Mouse (Mus musculus): Measurements from ENCODE around the gene Lmtk2. TPM values are rescaled to one million over a fixed set of nuclear protein-coding genes. Genes with fewer than 3 reads are reported as not detected.
A peak's percentile ranks its signal among the peaks of the same experiment; 100 is the strongest.

The Lmtk2 gene
- total RNA-seq (2021) = 100 to 1,000 TPM; 150 to 166 TPM
- long read RNA-seq, experiment 1, full-length matches to known transcripts = 3 of 42 reads
- long read RNA-seq, experiment 1, partial matches to known transcripts = 39 of 42 reads
- long read RNA-seq, experiment 1, other reads (novel, unspliced or antisense) = 0 of 42 reads
- long read RNA-seq, experiment 2, full-length matches to known transcripts = 2 of 40 reads
- long read RNA-seq, experiment 2, partial matches to known transcripts = 37 of 40 reads
- long read RNA-seq, experiment 2, other reads (novel, unspliced or antisense) = 1 of 40 reads

DNA sequence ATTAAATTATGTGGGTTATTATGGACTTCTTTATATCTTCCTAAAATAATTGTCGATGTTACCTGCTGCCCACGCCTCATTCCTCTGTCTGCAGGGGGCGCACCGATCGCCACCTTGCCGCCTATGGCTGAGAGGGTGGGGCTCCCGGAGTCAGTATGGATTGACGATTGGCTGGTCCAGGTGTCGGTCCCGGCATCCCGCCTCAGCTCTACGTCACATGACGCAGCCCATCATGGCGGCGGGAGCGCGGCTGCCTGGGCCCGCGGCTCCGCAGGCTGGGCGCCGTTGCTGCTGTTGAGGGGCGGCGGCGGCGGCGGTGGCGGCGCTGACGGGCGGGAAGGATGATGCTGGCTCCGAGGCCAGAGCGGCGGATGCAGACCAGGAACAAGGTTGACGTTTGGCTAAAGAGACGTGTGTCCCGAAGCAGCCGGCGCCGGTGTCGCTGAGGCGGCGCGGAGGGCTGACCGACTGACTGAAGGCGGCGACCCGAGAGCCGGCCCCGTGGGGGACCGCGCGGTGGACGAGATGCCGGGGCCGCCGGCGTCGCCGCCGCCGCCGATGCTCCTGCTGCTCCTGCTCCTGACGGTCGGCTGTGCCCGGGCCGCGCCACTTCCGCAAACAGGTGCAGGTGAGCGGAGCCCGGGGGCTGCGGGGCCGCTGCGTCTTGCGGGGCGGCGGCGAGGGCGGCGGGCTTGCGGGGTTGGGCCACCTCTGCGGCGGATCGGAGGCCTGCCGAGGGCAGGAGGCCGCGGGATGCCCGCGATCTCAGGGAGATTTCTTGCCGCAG, at the start of gene Lmtk2:
Gene Lmtk2, plus strand, starts transcription at position 288 of the 787 bp plus-strand sequence.
- intact Hi-C loops (cut with DNase I) = loop anchor here (5.0 kb wide), 2 partner anchors 52 to 58 kb away; no protein-coding TSS in a partner anchor
- peak; percentile 97 to 98 for DNase-seq (ENCODE audit: low spot score in 2 of 2)

DNA sequence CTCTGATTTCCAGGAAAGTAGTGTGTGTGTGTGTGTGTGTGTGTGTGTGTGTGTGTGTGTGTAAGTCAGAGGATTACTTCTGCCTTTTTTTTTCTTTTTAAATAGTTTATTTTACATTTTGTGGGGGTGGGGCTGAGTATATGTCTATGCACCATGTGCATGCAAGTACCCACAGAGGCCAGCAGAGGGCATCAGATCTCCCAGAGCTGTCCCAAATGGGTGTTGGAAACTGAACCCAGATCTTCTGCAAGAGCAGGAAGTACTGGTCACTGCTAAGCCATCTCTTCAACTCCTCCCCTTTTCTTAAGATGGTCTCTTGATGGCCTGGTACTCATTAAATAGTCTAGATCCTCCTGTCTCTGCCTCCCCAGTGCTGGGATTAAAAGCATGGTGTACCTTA, 49.0 kb upstream of the Lmtk2 start:
- intact Hi-C loops (cut with DNase I) = no loop called here
- no peak for DNase-seq (ENCODE audit: low spot score in 2 of 2)

DNA sequence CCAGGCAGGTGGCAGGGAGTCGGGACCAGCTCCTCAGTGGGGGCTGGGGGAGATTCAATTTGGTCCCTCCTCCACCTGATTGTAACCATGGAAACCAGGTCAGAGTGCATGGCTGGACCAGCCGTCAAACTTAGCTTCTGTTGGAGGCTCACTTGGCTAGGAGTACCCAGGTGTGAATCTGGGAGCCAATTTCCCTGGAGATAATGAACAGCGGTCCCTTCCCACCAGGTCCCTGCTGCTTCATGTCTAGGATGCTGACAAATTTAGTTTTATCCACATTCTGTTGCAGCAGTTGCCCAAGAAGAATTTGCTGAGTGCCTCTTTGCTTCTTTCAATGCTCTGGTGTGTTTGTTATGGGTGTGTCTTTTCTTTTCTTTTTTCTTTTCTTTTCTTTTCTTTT, 46.8 kb upstream of the Lmtk2 start:
- peak in 1 of 2 experiments; percentile 45 for DNase-seq (ENCODE audit: low spot score in 2 of 2)
- intact Hi-C loops (cut with DNase I) = no loop called here

DNA sequence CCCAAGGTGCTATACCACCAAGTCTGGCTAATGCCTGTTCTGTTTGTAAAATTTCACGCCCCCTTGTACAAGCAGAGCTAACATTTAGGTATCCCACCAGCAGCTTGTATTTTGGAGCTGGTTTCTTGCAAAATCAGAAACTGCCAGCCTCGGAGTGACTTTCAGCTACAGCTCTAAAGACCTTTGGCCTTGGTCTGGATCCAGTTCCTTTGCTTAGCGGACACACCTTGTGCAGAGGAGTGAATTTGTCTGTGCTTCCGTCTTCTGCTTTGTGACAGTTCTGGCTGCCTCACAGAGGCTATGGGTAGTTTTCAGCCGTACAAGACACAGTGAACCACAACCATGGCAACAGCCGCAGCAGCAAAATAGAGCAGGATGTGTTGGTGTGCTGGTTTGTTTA, 45.9 kb upstream of the Lmtk2 start:
- intact Hi-C loops (cut with DNase I) = no loop called here

DNA sequence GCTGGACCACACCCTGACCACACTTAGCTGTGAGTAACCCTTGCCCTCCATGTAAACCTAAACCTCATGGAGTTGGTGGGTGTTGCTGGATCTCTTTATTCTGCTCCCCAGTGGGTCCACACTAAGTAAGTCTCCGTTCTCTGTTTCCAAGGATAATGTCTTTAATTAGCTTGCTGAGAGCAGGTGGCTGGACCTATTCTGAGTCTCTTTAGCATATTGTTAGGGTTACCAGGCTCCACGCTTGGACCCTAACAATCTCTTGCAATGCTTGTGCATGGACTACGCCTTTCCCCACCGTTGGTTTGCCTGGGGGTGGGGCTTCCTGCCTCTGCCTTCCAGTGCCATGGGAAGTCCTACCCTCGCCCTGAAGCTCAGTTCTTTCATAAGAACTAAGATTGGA, 36.1 kb upstream of the Lmtk2 start:
- intact Hi-C loops (cut with DNase I) = no loop called here
- no peak for DNase-seq (ENCODE audit: low spot score in 2 of 2)

More for the DNA sequence above, 45.9 kb upstream of the Lmtk2 start:
- DNase-seq (ENCODE audit: low spot score in 2 of 2) = no peak

DNA sequence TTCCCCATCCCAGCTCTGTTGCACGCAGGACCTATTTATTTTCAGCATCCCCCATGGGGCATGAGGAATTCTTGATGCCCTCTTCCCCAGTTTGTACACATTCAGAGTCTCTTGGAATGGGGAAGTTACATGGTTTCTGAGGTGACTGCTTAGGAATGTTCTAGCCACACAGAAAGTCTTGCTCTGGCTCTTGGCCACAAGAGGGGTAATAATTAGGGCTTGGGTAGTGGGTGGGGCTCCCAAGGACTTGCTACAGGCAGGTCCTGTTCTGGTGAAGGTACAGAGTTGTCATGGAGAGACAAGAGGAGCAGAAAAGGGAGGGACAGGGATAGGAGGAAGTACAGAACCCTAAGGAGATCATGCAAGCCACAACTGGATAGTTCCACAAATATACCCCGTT, 34.2 kb upstream of the Lmtk2 start:
- intact Hi-C loops (cut with DNase I) = no loop called here
- DNase-seq (ENCODE audit: low spot score in 2 of 2) = no peak

DNA sequence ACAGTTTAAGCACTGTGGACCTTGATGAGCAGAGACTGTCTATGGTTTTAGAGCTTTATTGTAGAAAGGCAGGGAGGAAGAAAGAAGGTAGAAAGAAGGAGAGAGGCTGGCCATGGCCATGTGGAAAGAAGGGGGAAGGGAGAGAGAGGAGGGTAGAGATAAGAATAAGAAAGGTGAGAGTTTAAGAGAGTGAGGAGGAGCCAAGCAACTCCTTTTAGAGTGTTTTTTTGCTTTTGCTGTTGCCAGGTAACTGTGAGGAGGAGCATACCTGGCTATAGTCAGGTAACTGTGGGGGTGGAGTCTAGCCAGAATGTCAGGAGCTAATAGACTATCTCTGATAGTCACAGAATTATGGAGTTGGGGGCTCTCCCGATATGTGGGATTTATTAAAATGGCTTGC, 30.2 kb upstream of the Lmtk2 start:
- intact Hi-C loops (cut with DNase I) = no loop called here

DNA sequence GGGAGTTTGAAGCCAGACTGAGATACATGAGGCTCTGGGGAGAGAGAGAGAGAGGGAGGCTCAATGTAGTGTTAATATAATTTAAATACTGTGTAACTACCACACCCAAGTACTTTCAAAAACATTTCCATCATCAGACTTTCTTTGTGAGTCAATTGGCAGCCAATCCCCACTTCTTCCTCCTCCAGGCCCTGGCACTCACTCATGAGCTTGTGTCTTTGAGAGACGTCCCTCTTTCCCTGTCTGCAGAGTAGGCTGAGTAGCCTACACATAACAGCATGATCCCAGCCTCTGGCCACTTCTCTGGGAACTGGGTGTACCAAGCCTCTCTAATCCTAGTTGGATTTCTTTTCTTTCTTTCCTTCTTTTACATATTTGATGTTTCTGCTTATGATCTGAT, 29.0 kb upstream of the Lmtk2 start:
- intact Hi-C loops (cut with DNase I) = no loop called here

More for the DNA sequence above, 30.2 kb upstream of the Lmtk2 start:
- no peak for DNase-seq (ENCODE audit: low spot score in 2 of 2)

DNA sequence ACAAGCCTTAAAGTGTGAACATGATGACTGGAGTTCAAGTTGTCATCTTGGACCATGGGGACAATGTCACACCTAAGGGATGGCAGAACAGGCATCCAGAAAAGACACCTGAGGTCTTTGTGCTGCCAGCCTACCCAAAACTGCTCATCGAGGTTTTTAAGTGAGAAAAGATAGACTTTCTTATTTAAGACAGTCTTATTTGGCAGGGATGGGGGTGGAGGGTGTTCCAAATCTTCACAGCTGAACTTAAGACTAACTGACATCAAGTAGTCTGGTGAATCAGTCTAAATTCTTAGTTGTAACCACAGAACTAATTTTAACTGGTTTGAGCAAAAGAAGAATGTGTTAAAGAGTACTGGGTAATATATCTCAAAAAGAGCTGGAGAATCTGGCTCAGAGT, 22.7 kb upstream of the Lmtk2 start:
- DNase-seq (ENCODE audit: low spot score in 2 of 2) = peak; percentile 31 to 53
- intact Hi-C loops (cut with DNase I) = loop anchor here (5.0 kb wide), 1 partner anchor 135 kb away; no protein-coding TSS in a partner anchor

More for the DNA sequence above, 29.0 kb upstream of the Lmtk2 start:
- no peak for DNase-seq (ENCODE audit: low spot score in 2 of 2)

DNA sequence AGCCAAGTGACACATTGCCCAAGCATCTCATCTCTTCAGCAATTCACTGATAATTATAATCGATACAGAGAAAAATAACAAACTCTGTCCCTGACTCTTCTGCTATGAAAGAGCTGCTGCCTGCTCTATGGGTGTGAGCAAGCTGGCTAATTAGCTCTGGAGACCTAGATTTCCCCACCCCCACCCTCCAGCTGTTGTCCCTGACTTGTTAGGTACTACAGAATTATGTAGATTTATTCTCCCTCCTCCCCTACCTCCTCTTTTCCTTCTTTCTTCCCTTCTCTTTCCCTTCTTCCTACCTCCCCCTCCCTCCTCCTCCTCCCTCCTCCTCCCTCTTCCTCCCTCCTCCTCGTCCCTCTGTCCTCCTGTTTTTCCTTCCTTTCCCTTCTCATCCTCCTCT, 19.4 kb upstream of the Lmtk2 start:
- no peak for DNase-seq (ENCODE audit: low spot score in 2 of 2)
- intact Hi-C loops (cut with DNase I) = loop anchor here (5.0 kb wide), 1 partner anchor 34 kb away; no protein-coding TSS in a partner anchor

DNA sequence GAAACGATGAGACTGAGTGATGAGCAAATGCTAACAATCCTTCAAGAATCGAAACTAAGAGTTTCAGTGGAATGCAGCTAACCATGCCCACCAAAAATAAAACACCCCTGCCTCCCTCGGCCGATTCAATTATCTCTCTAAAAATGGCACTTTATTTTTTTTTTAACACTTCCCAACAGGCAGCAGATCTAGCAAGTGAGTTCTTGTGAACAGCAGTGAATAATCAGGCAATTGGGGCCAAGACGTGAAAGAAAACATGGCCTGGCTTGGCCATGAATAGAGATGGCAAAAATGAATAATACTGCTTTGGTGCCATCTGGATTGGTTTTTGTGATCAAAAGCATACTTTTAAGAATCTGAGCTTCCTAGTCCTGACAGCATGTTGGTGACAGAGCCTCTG, 18.2 kb upstream of the Lmtk2 start:
- DNase-seq (ENCODE audit: low spot score in 2 of 2) = peak; percentile 24 to 34

DNA sequence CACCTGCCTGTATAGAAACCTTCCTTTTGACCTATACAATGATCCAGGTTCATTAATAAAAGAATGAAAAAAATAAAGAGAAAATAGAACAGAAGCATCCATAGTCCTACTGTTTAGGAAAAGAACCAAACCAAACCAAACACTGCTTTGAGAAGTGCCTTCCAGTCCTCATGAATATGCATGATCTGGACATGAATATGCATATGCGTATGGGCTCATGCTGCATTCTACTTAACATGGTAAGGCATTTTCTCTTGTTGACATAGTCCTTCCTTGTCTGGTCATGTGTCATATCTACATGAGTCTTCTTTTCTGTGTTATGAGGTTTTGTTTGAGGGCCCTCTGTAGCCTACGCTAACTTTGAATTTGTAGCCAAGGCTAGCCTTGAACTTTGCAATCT, 16.7 kb upstream of the Lmtk2 start:
- peak in 1 of 2 experiments; percentile 57 for DNase-seq (ENCODE audit: low spot score in 2 of 2)
- intact Hi-C loops (cut with DNase I) = loop anchor here (5.0 kb wide), 1 partner anchor 36 kb away; no protein-coding TSS in a partner anchor

More for the DNA sequence above, 18.2 kb upstream of the Lmtk2 start:
- intact Hi-C loops (cut with DNase I) = loop anchor here (5.0 kb wide), 1 partner anchor 35 kb away; no protein-coding TSS in a partner anchor

DNA sequence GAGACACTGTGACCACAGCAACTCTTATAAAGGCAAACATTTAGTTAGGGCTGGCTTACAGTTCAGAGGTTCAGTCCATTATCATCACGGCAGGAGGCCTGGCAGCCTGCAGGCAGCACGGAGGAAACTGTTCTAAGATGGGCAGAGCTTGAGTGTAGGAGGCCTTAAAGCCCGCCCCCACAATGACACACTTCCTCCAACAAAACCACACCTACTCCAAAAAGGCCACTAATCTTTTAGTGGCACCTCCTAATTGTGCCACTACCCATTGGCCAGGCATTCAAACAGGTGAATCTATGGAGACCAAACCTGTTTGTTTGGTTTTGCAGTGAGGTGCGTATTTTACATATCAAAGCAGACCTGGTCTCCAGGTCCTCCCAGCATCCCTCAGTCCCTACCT, 16.0 kb upstream of the Lmtk2 start:
- intact Hi-C loops (cut with DNase I) = loop anchor here (5.0 kb wide), 1 partner anchor 37 kb away; no protein-coding TSS in a partner anchor
- DNase-seq (ENCODE audit: low spot score in 2 of 2) = no peak

DNA sequence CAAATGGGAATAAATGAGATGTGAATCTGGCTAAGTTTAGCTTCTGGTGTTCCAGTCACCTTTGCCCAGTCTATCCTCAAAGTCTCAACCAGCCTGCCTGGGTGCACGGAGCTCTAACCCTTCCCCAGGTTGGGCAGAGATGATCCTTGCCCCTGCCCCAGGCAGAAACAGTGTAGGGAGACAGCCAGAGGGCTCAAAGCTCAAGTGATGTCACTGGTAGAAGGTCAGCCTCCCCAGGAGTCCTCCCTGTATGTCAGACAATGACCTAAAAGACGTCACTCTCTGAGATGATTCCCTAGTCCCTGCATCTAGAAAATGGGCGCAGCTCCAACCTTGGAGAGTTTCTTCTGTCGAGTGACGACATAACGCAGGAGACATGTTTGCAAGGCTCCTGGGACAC, 14.5 kb upstream of the Lmtk2 start:
- no peak for DNase-seq (ENCODE audit: low spot score in 2 of 2)
- intact Hi-C loops (cut with DNase I) = no loop called here

DNA sequence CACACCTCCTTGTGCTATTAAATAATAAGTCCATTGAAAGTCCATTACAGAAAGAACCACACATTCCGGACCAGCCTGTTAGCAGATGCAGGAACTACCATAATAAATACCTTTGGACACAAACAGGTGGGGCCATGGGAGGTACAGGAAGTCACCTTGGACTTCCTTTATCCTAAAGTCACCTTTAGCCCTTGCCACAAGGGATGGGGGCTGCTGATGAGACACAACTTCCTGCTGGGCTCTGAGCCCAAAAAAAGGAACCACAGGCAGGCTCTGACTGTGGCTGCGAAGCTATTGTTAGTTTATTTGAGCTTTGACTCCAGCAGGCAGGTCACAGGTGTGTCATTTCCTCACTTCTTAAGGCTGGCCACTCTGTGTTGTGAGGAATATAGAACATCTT, 13.7 kb upstream of the Lmtk2 start:
- DNase-seq (ENCODE audit: low spot score in 2 of 2) = no peak

DNA sequence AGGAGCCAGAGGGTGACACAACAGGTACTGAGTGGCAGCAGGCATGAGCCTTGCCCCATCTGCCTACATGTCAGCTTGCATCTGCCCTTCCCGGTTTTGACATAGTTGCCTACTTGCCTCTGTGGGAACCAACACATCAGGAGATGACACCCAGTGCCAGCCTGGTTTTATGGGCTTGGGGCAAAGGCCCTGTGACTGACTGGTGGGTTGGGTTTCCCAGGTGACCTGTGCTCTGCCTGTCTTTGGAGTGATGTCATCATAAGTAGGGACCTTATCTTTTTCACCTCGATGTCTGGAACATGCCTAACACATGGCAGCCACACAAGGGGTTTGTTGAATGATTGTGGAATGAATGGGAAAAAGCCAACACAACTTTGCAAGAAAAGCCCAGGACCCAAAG, 11.9 kb upstream of the Lmtk2 start:
- intact Hi-C loops (cut with DNase I) = no loop called here
- no peak for DNase-seq (ENCODE audit: low spot score in 2 of 2)

More for the DNA sequence above, 13.7 kb upstream of the Lmtk2 start:
- intact Hi-C loops (cut with DNase I) = no loop called here

DNA sequence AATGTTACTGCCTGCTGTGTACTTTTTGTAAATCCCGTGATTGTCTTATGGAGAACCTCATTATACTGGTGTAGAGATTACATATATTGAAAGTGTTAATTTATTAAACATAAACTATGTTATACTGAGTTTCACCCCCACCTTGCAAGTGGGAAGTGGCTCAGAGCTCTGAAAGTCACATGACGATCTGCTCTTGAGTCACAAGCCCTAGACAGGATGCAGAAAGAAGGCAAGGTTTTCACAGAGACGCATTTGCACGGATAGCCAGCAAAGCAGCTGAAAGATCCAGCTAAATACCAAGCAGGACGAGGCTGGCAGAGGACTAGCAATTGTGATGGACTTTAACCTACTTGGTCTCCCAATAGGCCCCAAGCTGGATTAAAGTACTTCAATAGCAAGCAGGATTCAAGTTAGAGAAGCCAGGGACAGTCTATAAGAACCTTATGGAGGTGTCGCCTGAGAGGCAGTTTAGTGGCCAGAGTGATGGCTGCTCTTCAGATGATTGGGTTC, 4.7 kb upstream of the Lmtk2 start:
- intact Hi-C loops (cut with DNase I) = no loop called here
- no peak for DNase-seq (ENCODE audit: low spot score in 2 of 2)

DNA sequence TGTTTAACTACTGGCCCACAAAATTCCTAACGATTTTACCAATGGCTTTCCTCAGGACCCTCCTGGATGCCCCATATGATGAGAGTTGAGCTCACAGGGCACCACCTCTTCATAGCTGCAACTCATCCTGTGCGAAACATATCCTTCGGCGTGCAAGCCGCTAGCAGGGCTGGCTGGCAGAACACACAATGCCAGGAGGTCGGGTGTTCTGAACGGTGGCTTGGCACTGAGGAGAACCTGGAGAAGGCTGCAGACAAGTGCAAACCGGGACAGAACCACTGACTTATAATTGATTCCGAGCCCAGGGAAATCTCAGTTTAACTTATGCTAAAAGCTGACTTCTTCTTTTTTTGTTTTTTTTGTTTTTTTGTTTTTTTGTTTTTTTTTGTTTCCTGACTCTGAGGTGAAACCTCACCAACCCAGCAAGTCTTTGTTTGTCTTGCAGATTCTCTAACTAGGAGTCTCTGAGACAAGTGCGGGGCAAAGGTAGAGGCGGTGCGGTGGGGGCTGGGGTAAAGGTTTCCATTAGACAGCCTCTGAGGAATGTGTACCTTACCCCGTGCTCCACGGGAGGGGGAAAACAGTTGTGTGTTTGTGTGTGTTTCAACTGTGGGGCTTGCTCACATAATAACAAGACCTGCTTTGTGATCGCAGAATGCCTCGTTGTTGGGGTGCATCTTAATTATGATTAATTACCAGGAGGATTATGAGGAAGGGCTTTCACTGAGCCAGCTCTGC, 2.2 kb upstream of the Lmtk2 start:
- DNase-seq (ENCODE audit: low spot score in 2 of 2) = no peak
- intact Hi-C loops (cut with DNase I) = no loop called here

DNA sequence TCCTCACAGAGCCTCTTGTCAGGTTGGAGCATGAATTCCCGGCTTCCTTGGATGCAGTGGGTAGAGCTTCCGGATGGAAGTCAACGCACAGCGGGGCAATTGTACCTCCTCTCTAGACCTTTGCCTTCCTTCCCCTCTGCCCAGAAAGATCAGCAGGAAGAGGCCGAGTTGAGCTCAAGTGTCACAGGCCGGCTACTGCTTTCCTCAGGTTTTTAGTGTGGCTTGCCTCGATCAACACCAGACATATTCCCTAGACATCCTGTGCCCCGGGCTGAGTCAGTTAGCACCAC, 1.7 kb upstream of the Lmtk2 start:
- intact Hi-C loops (cut with DNase I) = no loop called here
- DNase-seq (ENCODE audit: low spot score in 2 of 2) = no peak

DNA sequence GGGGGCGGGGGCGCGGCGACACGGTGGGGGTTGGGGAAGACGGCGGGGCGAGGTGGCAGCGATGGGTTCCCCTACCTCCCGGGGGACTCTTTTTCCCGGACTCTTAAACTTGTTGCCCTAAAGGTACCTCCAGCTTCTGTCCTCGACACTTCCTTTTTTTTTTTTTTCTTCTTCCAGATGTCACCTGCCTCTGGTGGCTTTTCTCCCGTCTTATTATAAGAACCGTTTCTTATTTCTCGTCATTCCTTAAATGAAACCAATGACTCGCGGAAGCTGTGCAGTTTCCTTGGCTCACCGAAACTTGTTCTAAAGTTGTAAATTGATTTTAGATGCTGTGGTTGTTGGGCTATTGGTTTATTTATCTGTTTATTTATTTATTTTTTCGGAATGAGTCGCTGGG, 712 bp downstream of the Lmtk2 start:
- no peak for DNase-seq (ENCODE audit: low spot score in 2 of 2)
- intact Hi-C loops (cut with DNase I) = loop anchor here (5.0 kb wide), 2 partner anchors 51 to 59 kb away; no protein-coding TSS in a partner anchor
